Mouse (Mus musculus) cerebellum, adult 11-12 months (tissue): Measurements from ENCODE around the gene Ndufs2.
A peak's percentile ranks its signal among the peaks of the same experiment; 100 is the strongest.

Source experiments
- DNase-seq: peaks from one replicate; pipeline ENCODE4 v3.0.0; 2022

Ndufs2 gene

GRCm38 (mm10) chr1:171278436-171278835 is 27.2 kb upstream of the Ndufs2 start:
- DNase-seq, result peak; percentile 2

DNA sequence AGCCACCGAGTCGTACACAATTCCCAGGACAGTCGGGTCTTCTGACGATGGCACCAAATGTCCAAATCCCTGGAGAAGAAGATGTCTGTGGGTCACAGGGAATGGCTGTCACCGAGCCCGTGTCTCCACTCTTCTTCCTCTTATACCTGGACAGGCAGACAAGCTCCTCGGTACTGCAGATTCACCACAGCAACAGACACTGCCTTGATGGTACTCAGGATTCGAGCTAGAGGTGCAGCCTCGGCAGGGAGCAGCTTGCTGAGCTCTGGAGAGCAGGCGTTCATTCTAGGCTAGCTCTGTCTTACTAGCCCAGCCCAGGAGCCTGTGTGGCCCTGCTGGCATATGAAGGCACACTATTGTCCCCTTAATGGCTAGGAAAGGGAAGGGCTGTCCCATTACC is 26.5 kb upstream of the Ndufs2 start:
- DNase-seq, result peak; percentile 7

DNA sequence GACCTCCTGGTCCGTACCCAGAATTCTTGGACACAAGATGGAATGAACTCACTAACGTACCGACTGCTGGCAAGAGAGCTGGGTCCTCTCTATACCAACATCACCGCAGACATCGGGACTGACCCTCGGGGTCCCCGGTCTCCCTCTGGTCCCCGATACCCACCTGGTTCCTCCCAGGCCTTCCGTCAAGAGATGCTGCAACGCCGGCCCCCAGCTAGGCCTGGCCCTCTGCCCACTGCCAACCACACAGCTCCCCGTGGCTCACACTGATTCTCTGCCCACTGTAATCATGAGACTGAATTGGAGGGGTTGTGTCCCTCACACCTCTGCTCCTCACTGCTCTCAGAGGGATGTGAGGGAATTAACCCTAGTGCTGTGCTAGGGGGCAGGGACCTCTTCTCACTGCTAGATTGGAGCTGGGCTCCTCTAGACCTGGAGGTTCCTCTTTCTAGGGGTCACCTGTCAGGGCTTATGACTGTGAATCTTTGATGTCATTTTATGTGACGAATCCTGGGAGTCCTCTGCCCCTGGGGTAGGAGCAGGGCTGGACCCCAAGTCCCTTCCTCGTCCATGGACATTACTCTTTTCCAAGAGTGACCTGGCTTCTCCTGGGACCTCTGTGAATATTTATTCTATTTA is 25.0 kb upstream of the Ndufs2 start:
- no peak for DNase-seq

- no peak for DNase-seq
These were observed 24.1 kb upstream of the Ndufs2 start for GRCm38 (mm10) chr1:171275144-171275734.

DNA sequence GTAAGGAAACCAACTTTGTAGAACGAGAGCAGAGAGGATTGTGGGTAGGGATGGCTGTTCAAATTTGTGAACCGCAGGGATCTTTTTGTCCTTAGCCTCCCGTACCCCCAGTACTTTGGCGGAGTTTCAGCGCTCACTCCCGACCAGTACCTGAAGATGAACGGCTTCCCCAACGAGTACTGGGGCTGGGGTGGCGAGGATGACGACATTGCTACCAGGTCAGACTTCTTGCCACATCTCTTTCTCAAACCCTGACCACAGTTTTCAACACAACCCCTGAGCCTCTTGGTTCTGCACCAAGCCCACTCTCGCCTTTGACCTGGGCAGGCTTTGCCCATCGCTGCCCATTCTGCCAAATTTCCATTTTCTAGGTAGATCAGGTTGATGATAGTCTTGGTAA is 23.0 kb upstream of the Ndufs2 start:
- DNase-seq, result no peak

DNA sequence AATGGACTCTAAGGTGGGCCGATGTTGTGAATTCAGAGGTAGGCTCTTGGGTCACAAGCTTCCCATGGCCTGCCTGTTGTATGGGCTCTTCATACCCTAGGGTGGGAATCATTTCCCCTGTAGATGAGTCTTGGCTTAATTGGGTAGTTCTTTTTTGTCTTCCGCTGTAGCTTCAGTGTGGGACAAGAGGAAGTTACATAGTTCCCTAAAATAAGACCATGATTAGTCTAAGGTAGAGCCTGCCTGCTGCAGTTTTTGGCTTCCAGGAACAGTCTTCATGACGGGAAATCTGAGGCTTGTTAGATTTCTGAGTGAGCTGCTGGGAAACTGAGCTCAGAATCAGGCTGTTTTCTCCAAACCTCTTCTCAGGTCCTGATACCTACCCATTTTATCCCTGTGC is 20.9 kb upstream of the Ndufs2 start:
- DNase-seq, result no peak

DNA sequence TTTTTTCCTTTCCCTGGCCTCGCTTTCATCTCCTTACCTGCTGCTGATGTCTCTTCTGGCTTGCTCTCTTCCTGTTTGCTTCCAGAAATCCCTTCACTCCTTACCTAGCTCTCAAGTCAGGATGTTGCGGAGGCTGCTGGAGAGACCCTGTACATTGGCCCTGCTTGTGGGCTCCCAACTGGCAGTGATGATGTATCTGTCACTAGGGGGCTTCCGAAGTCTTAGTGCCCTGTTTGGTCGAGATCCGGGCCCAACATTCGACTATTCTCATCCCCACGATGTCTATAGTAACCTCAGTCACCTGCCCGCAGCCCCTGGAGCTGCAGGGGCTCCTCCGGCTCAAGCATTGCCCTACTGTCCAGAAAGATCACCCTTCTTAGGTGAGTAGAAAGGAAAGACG is 20.4 kb upstream of the Ndufs2 start:
- no peak for DNase-seq

GRCm38 (mm10) chr1:171271196-171271595 is 20.0 kb upstream of the Ndufs2 start:
- DNase-seq, result no peak

DNA sequence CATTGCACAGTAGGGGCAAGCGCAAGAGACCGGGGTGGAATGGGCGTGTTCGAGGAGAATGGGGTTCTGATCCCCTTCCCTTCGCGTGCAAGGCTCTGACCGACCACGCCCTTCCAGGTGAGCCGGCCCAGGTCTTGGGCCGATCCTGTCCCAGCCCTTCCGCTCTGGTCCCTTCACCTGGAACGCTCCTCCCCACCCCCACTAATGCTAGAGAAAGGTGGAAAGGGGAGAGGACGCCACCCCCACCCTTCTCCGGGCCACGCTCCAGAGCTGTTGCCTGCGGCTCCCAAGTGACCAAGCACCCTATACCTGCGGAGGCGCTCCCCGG is 19.3 kb upstream of the Ndufs2 start:
- DNase-seq, result no peak

DNA sequence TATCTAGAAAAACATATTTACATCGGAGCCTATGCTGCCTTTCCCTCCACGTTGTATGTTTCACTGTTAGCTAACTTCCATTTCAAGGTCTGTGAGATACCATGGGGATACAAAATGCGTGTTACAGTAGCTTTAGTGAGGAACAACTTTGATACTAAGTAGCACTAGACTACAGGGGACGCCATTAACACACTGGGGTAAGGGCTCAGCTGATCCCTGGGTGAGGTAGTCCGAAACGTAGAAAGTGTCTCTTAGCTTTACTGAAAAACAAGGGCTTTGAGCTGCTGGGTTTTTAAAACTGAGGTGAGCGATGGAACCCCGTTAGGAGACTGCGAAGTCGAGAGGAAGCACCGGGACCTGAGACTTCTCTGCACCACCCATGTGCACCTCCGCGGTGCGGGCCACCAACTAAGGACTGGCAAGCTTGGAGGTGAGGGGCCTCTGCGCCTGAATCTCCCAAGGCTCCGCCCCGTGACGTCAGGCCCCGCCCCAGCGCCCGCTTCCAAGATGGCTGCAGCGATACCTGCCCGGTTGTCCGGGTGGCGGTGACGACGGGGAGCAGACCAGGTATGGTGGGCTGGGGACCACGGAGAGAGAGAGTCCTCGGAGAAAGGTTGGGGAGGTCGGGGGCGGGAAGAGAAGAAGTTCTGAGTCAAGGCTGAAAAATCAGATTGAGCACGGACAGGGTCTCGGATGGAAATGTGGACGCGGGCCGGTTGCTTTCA is 18.8 kb upstream of the Ndufs2 start, which contains the start of gene B4galt3:
TSS of gene B4galt3 (plus strand) at position 481 of the 725 bp plus-strand sequence.
- DNase-seq, result peak; percentile 97

- DNase-seq, result no peak
These were observed 17.2 kb upstream of the Ndufs2 start for GRCm38 (mm10) chr1:171268341-171268740.

GRCm38 (mm10) chr1:171265971-171266744 is 15.0 kb upstream of the Ndufs2 start:
- no peak for DNase-seq

DNA sequence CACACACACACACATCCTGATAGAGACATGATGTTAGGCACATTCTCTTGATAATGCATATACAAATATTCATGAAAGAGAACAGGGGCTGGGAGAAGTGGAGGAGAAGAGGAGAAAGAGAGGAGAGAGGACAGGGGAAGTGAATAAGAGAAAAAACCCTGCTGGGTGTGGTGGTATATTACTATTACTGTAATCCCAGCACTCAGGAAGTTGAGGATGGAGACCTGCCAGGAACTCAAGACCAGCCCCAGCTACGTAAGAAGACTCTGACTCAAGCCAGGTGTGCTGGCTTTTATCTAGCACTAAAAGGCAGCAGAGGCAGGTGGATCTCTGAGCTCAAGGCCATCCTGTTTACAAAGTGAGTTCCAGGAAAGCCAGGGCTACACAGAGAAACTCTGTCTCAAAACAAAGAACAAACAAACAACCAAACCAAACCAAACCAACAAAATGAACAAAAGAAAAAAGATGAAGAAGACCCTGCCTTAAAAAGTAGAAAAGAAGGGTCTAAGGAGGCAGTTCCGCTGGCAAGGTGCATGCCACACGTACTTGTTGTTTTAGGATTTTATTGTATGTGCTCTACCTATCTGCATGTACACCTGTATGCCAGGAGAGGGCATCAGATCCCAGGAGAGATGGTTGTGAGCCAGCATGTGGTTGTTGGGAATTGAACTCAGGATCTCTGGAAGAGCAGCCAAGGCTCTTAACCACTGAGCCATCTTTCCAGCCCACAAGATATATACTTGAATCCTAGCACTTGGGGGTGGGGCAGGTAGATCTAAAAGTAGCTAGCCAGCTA is 12.7 kb upstream of the Ndufs2 start:
- DNase-seq, result no peak

DNA sequence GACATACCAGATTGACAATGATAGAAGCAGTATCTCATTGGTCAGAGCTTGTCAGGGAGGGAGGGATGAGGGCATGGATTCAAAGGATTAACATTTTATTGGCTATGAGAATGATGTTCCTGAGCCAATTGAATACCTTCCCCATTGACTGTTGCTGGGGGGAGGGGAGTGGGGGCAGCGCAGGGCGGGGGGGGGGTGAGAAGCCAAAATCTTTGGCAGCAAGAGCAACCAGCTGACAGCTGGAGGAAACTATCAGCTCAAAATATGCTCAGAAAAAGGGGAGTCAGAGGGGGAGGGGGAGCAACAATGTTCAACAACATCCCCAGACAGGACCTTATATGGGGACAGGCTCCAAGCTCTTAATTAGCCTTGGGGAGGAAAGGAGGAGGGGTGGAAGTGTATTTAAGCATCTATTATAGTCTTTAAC is 12.0 kb upstream of the Ndufs2 start:
- peak; percentile 19 for DNase-seq

GRCm38 (mm10) chr1:171262594-171263130 is 11.5 kb upstream of the Ndufs2 start:
- DNase-seq, result peak; percentile 40

- DNase-seq, result no peak
These were observed 9.1 kb upstream of the Ndufs2 start for GRCm38 (mm10) chr1:171260316-171260715.

DNA sequence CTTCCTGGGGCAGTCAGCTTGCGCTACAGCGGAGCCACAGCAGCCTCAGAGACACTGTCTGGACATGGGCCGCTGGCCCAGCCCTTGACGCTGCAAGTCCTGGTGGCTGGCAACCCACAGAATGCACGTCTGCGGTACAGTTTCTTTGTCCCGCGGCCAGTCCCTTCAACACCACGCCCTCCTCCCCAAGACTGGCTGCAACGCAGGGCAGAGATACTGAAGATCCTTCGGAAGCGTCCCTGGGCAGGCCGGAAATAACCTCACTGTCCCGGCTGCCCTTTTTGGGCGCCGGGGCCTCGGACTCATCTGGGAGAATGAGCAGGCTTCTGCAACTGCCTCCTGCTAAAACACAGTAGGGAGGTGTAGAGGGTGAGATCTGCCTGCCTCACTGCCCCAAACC is 7.7 kb upstream of the Ndufs2 start:
- peak; percentile 6 for DNase-seq

DNA sequence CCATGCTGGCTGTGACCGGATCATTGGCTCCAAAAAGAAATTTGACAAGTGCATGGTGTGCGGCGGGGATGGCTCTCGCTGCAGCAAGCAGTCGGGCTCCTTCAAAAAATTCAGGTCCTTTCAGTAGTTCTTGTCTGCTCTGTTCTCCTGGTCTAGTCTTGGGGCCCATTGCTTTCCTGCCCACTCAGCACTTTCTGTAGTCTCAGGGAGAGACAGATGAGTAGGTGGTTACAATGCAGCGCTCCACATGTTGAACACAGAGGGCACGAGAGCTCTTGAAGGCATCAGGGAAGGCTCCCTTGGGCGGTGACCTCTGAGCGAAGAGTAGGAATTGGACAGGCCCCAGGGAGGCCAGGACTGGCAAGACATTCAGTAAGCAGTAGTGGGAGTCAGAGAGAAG is 6.6 kb upstream of the Ndufs2 start:
- no peak for DNase-seq

- DNase-seq, result no peak
These were observed 5.9 kb upstream of the Ndufs2 start for GRCm38 (mm10) chr1:171256937-171257548.

DNA sequence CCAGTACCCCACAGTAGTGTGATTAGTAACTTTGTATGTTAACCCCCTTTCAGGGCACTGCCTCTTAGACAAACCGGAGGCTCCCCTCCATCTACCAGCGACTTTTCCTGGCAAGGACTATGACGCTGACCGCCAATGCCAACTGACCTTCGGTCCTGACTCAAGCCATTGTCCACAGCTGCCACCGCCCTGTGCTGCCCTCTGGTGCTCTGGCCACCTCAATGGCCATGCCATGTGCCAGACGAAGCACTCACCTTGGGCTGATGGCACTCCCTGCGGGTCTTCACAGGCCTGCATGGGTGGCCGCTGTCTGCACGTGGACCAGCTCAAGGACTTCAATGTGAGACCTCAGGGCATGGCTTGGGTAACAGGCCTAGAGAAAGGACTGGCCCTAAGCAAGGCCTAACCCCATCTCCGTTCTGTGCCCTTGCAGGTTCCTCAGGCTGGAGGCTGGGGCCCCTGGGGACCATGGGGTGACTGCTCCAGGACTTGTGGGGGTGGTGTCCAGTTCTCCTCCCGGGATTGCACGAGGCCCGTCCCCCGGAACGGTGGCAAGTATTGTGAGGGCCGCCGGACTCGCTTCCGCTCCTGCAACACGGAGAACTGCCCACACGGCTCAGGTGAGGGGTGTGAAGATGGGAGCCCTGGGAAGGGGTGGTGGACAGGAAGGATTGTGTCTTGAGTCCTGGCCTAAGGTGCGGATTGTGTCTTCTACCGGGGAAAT is 5.1 kb upstream of the Ndufs2 start:
- DNase-seq, result no peak

DNA sequence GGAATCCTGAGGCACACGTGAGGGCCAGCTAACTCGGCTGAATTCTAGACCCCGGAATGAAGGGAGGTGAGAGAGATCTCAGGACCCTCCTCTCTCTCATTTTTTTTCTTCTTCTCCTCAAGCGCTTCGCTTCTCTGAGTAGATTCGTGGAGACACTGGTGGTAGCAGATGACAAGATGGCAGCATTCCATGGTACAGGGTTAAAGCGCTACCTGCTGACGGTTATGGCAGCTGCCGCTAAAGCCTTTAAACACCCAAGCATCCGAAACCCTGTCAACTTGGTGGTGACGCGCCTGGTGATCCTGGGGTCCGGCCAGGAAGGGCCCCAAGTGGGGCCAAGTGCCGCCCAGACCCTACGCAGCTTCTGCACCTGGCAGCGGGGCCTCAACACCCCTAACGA is 1.2 kb upstream of the Ndufs2 start:
- DNase-seq, result no peak
